In the genomic region with DNA sequence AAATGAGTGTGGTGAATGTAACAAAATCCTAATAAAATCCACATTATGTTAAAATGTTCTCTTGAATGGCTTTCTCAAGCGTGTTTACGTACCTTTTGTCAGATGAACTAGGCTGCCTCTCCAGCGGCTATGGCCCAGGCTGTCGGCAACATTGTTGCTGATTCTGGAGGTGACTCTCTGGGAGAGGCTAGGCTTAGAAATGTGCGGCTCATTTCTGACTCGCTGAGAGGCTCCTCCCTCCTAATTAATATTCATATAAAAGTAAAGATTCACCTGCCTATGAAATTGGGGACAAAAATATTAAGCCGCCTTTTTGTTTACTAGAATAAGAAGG, we compare ENCODE assay signal across 14 mouse cellular contexts.
"Had no signal": no experiment of that assay in that cellular context is flagged by ENCODE, and none has a peak within 500 bp of the region (broad histone marks: within the 10 kb centered on the region; RNA-seq: fewer than 3 reads in every experiment).

No protein-coding gene starts in this region.

- H3K4me1 ChIP-seq: limb, embryonic 10.5 days; limb, embryonic 13.5 days; liver, embryonic 12.5 days; liver, embryonic 15.5 days; lung, embryonic 15.5 days; megakaryocyte, embryonic 14.5 days; midbrain, embryonic 10.5 days; midbrain, embryonic 13.5 days had no signal

- H3K4me3 ChIP-seq: layer of hippocampus, adult 2 months; limb, embryonic 10.5 days; limb, embryonic 13.5 days; liver, embryonic 12.5 days; liver, embryonic 15.5 days; lung, embryonic 15.5 days; megakaryocyte, embryonic 14.5 days; midbrain, embryonic 10.5 days; midbrain, embryonic 13.5 days; myocyte had no signal

- H3K9me3 ChIP-seq: limb, embryonic 10.5 days; limb, embryonic 13.5 days; liver, embryonic 12.5 days; liver, embryonic 15.5 days; lung, embryonic 15.5 days; megakaryocyte, embryonic 14.5 days; midbrain, embryonic 10.5 days; midbrain, embryonic 13.5 days had no signal

- H3K4me2 ChIP-seq: limb, embryonic 13.5 days; liver, embryonic 12.5 days; liver, embryonic 15.5 days; lung, embryonic 15.5 days; midbrain, embryonic 13.5 days had no signal

- H3K27ac ChIP-seq: kidney, postnatal 0 days; layer of hippocampus, adult 2 months; limb, embryonic 10.5 days; limb, embryonic 13.5 days; liver, embryonic 12.5 days; liver, embryonic 15.5 days; lung, embryonic 15.5 days; midbrain, embryonic 10.5 days; midbrain, embryonic 13.5 days had no signal

- DNase-seq: lung, adult 18-20 months; thymus, adult 18-20 months had no signal

- H3K9ac ChIP-seq: limb, embryonic 13.5 days; liver, embryonic 12.5 days; liver, embryonic 15.5 days; lung, embryonic 15.5 days; midbrain, embryonic 13.5 days had no signal

- ATAC-seq: liver, embryonic 12.5 days; midbrain, embryonic 13.5 days; midbrain, embryonic 16.5 days had no signal

- H3K27me3 ChIP-seq: limb, embryonic 13.5 days; liver, embryonic 12.5 days; liver, embryonic 15.5 days; lung, embryonic 15.5 days; megakaryocyte, embryonic 14.5 days; midbrain, embryonic 13.5 days had no signal

- H3K36me3 ChIP-seq: liver, embryonic 15.5 days had no signal
